Comparison of ENCODE assay signal across 12 mouse cellular contexts in genomic region chr13:19718954-19719353, GRCm38 (mm10). TPM values are rescaled to one million over a fixed set of nuclear protein-coding genes. Genes with fewer than 3 reads are reported as not detected.
DNase-seq lines count a peak whose midpoint lies in the region; ATAC-seq and TF ChIP-seq lines count a peak whose summit lies in the region.
"Had no signal": no experiment of that assay in that cellular context is flagged by ENCODE, and none has a peak within 500 bp of the region (broad histone marks: within the 10 kb centered on the region; RNA-seq: fewer than 3 reads in every experiment).

No protein-coding gene starts in this region.

- H3K4me1 ChIP-seq in heart, embryonic 10.5 days, result no peaks in the 10 kb centered on the region
- H3K4me1 ChIP-seq in midbrain, postnatal 0 days (ENCODE audit: insufficient read depth, low read length), result no peaks in the 10 kb centered on the region
- H3K4me1 ChIP-seq in midbrain, embryonic 13.5 days (replicated peaks), result no peaks in the 10 kb centered on the region
- H3K4me1 ChIP-seq: liver, embryonic 13.5 days had no signal

- no peak for ATAC-seq in midbrain, postnatal 0 days (ENCODE audit: low FRiP score)
- ATAC-seq in midbrain, embryonic 13.5 days, result no peak
- ATAC-seq in common myeloid progenitor, adult 5-6 weeks (replicated peaks; ENCODE audit: low read depth, poor library complexity, severe bottlenecking), result peak; percentile 60; the same call in 1 of the 2 replicates
- ATAC-seq in megakaryocyte, adult 5-6 weeks (ENCODE audit: poor library complexity, severe bottlenecking), result no peak
- ATAC-seq: forebrain, embryonic 15.5 days had no signal

- intact Hi-C loops in heart, postnatal 10 days (cut with DNase I), result no loop called here

- 84% methylated on average over 5 of the region's 5 CpGs for WGBS in heart, embryonic 10.5 days
- 69% methylated on average over 5 of the region's 5 CpGs for WGBS in midbrain, postnatal 0 days
- 77% methylated on average over 5 of the region's 5 CpGs for WGBS in midbrain, embryonic 13.5 days

- H3K36me3 ChIP-seq in heart, embryonic 10.5 days, result no peaks in the 10 kb centered on the region
- no peaks in the 10 kb centered on the region for H3K36me3 ChIP-seq in midbrain, postnatal 0 days (ENCODE audit: insufficient read depth, low read length)
- H3K36me3 ChIP-seq in midbrain, embryonic 13.5 days, result no peaks in the 10 kb centered on the region
- H3K36me3 ChIP-seq: forebrain, embryonic 15.5 days; liver, embryonic 13.5 days had no signal

- no peak overlapping the region for H3K27ac ChIP-seq in heart, embryonic 10.5 days
- no peak overlapping the region for H3K27ac ChIP-seq in midbrain, postnatal 0 days (ENCODE audit: low read depth, low read length)
- H3K27ac ChIP-seq in midbrain, embryonic 13.5 days, result no peak overlapping the region
- H3K27ac ChIP-seq: forebrain, embryonic 15.5 days; liver, embryonic 13.5 days had no signal

- TF ChIP-seq CTCF in midbrain, postnatal 0 days (IDR thresholded peaks at IDR 0.05), result no peak

- H3K4me2 ChIP-seq in midbrain, postnatal 0 days (ENCODE audit: low read depth, low read length, poor library complexity, severe bottlenecking), result no peak overlapping the region
- H3K4me2 ChIP-seq in midbrain, embryonic 13.5 days (replicated peaks), result no peak overlapping the region
- H3K4me2 ChIP-seq: forebrain, embryonic 15.5 days; liver, embryonic 13.5 days had no signal

- H3K4me3 ChIP-seq in heart, embryonic 10.5 days, result no peak overlapping the region
- H3K4me3 ChIP-seq in midbrain, postnatal 0 days (ENCODE audit: low read depth, low read length), result no peak overlapping the region
- no peak overlapping the region for H3K4me3 ChIP-seq in midbrain, embryonic 13.5 days (replicated peaks)
- H3K4me3 ChIP-seq: forebrain, embryonic 15.5 days; liver, embryonic 13.5 days had no signal

- H3K9me3 ChIP-seq in heart, embryonic 10.5 days, result no peaks in the 10 kb centered on the region
- H3K9me3 ChIP-seq in midbrain, postnatal 0 days (ENCODE audit: low read length), result no peaks in the 10 kb centered on the region
- no peaks in the 10 kb centered on the region for H3K9me3 ChIP-seq in midbrain, embryonic 13.5 days
- H3K9me3 ChIP-seq: forebrain, embryonic 15.5 days; liver, embryonic 13.5 days had no signal

- peak; percentile 38 to 42 for DNase-seq in heart, postnatal 10 days
- no peak for DNase-seq in heart, embryonic 10.5 days (ENCODE audit: low spot score)
- peak; percentile 63 for DNase-seq in midbrain, postnatal 0 days (ENCODE audit: low spot score)
- peak; percentile 22 for DNase-seq in ovary, postnatal 14 days (ENCODE audit: low spot score)
- DNase-seq: cerebellum, postnatal 36 days; liver, embryonic 13.5 days had no signal

- H3K27me3 ChIP-seq in heart, embryonic 10.5 days (ENCODE audit: insufficient read depth, poor library complexity, severe bottlenecking), result no peaks in the 10 kb centered on the region
- H3K27me3 ChIP-seq in midbrain, postnatal 0 days (ENCODE audit: insufficient read depth, low read length), result no peaks in the 10 kb centered on the region
- no peaks in the 10 kb centered on the region for H3K27me3 ChIP-seq in midbrain, embryonic 13.5 days
- H3K27me3 ChIP-seq: forebrain, embryonic 15.5 days; liver, embryonic 13.5 days had no signal

- H3K9ac ChIP-seq in midbrain, postnatal 0 days (replicated peaks; ENCODE audit: low read length, poor library complexity, severe bottlenecking), result no peak overlapping the region
- H3K9ac ChIP-seq in midbrain, embryonic 13.5 days (replicated peaks), result no peak overlapping the region
- H3K9ac ChIP-seq: forebrain, embryonic 15.5 days; liver, embryonic 13.5 days had no signal

RNA-seq across cellular contexts. Expression of gene Nme8, which starts 21.4 kb away (rescaled TPM):
- under 1 TPM; 0.26 to 0.37 TPM for total RNA-seq in heart, postnatal 10 days (2021)
- not detected in 2 replicates for polyA plus RNA-seq in heart, embryonic 10.5 days (2016; fragmentation: Nextera tagmentation; extraction: Ambion mirVana)
- not detected in 2 replicates for total RNA-seq in midbrain, postnatal 0 days (2014; rRNA removed)
- polyA plus RNA-seq in midbrain, postnatal 0 days (2015; fragmentation: Nextera tagmentation; extraction: Ambion mirVana), result 0.17 TPM in 1 of 2 replicates, not detected in the other
- not detected in 2 replicates for polyA plus RNA-seq in midbrain, embryonic 13.5 days (2015; fragmentation: Nextera tagmentation; extraction: Ambion mirVana)
- not detected in 2 replicates for total RNA-seq in common myeloid progenitor, adult 5-6 weeks (2017)
- total RNA-seq in megakaryocyte, adult 5-6 weeks (2015), result not detected in 2 replicates
- total RNA-seq in megakaryocyte, adult 5-6 weeks (2017), result 0.37 TPM in 1 of 2 replicates, not detected in the other
- total RNA-seq: layer of hippocampus, adult 8-10 months had no signal
- polyA plus RNA-seq: forebrain, embryonic 15.5 days; hindbrain, embryonic 11.5 days; liver, embryonic 13.5 days had no signal
